Mouse (Mus musculus): Measurements from ENCODE around the gene Ubr1. TPM values are rescaled to one million over a fixed set of nuclear protein-coding genes. Genes with fewer than 3 reads are reported as not detected.

Ubr1 gene
- polyA plus RNA-seq (2012; rRNA removed; ENCODE audit: low replicate concordance) = 4.0 and 7.2 TPM in 2 replicates

GRCm38 (mm10) chr2:120970559-120971080 lies at the start of gene Ubr1:
Ubr1 (minus strand) TSS chr2:120970715.

GRCm38 (mm10) chr2:121007925-121008663 lies 37.6 kb upstream of the Ubr1 start, which contains the start of gene Ccndbp1:
Ccndbp1 (plus strand) TSS chr2:121008403.

GRCm38 (mm10) chr2:120976990-120977925 lies 6.7 kb upstream of the Ubr1 start, which contains the start of gene Tmem62:
Tmem62 (plus strand) TSS chr2:120977017.

GRCm38 (mm10) chr2:120850424-120851082 lies 120.0 kb downstream of the Ubr1 start, which contains the start of gene Ttbk2:
Ttbk2 (minus strand) TSS chr2:120850604.

GRCm38 (mm10) chr2:120849449-120850423 lies 120.8 kb downstream of the Ubr1 start, which contains the start of gene Cdan1:
Cdan1 (minus strand) TSS chr2:120850128.

Other genes starting within 250 kb of the Ubr1 start
- gene Cdan1, start 120.6 kb downstream of the Ubr1 start, polyA plus RNA-seq (2012; rRNA removed; ENCODE audit: low replicate concordance) = 14.7 and 15.6 TPM in 2 replicates
- 1.2 and 3.5 TPM in 2 replicates for gene Ttbk2, start 120.1 kb downstream of the Ubr1 start, polyA plus RNA-seq (2012; rRNA removed; ENCODE audit: low replicate concordance)
- 3.5 and 4.1 TPM in 2 replicates for gene Tmem62, start 6.3 kb upstream of the Ubr1 start, polyA plus RNA-seq (2012; rRNA removed; ENCODE audit: low replicate concordance)
- 6.6 and 7.3 TPM in 2 replicates for gene Ccndbp1, start 37.7 kb upstream of the Ubr1 start, polyA plus RNA-seq (2012; rRNA removed; ENCODE audit: low replicate concordance)
- gene Epb42, start 66.4 kb upstream of the Ubr1 start, polyA plus RNA-seq (2012; rRNA removed; ENCODE audit: low replicate concordance) = 0.22 and 0.28 TPM in 2 replicates
- gene Tgm5, start 115.1 kb upstream of the Ubr1 start, polyA plus RNA-seq (2012; rRNA removed; ENCODE audit: low replicate concordance) = 0.04 and 0.26 TPM in 2 replicates
- gene Tgm7, start 139.1 kb upstream of the Ubr1 start, polyA plus RNA-seq (2012; rRNA removed; ENCODE audit: low replicate concordance) = not detected in 2 replicates
- gene Adal, start 169.7 kb upstream of the Ubr1 start, polyA plus RNA-seq (2012; rRNA removed; ENCODE audit: low replicate concordance) = 0.78 and 2.4 TPM in 2 replicates
- gene Lcmt2, start 169.9 kb upstream of the Ubr1 start, polyA plus RNA-seq (2012; rRNA removed; ENCODE audit: low replicate concordance) = 6.7 and 9.9 TPM in 2 replicates
- gene Tubgcp4, start 199.9 kb upstream of the Ubr1 start, polyA plus RNA-seq (2012; rRNA removed; ENCODE audit: low replicate concordance) = 8.6 and 20.6 TPM in 2 replicates
- gene Zscan29, start 200.4 kb upstream of the Ubr1 start, polyA plus RNA-seq (2012; rRNA removed; ENCODE audit: low replicate concordance) = 1.4 and 2.0 TPM in 2 replicates